Mouse (Mus musculus): Measurements from ENCODE around the gene Scd2. TPM values are rescaled to one million over a fixed set of nuclear protein-coding genes. Genes with fewer than 3 reads are reported as not detected.
A peak's percentile ranks its signal among the peaks of the same experiment; 100 is the strongest.
"Not testable (repeated sequence)": the region's sequence is repeated elsewhere in the genome, so short reads cannot be mapped to it uniquely, and the experiment has no call there.

The Scd2 gene
- polyA plus RNA-seq, 1 experiment from 2014 or later = 224 TPM

DNA sequence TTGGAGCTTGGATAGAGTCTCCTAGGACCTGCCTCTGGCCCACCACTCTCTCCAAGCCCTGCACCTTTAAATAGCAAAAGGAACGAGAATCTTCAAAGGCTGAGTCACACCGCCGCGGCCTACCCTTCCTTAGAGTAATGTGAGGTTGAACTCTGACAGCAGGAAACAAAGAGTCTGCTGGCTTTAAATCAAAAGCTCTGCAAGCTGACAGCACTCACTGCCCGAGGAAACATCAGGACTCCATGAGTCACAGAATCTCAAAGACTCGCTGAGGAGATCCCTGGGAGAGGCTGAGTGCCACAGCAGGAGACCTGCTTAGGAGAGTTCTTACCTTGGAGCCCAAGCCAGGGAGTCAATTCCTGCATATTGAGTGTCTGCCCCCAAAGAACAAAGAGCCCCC, 12.7 kb upstream of the Scd2 start:
- Histone ChIP-seq H3K27ac (replicated peaks; ENCODE audit: low read depth, low read length) (peak overlapping the region; percentile 77), H3K4me2 (ENCODE audit: low read depth, low read length) (no peak overlapping the region), H3K36me3 (ENCODE audit: control insufficient read depth, insufficient read depth, low read length) (no peaks in the 10 kb centered on the region), H3K4me1 (ENCODE audit: control insufficient read depth, insufficient read depth, low read length) (peaks cover 42% of the 10 kb centered on the region), H3K4me3 (ENCODE audit: low read depth, low read length) (no peak overlapping the region), H3K9ac (ENCODE audit: low read depth, low read length) (peak overlapping the region; percentile 15; the same call in 1 of the 2 replicates), H3K27me3 (replicated peaks; ENCODE audit: control insufficient read depth, insufficient read depth, low read length) (no peaks in the 10 kb centered on the region), H3K9me3 (ENCODE audit: control insufficient read depth, low read length) (no peaks in the 10 kb centered on the region)
- ATAC-seq (ENCODE audit: low read depth) = no peak
- 5% methylated on average over 6 of the region's 6 CpGs for WGBS
- DNase-seq (ENCODE audit: low spot score) = peak; percentile 88

DNA sequence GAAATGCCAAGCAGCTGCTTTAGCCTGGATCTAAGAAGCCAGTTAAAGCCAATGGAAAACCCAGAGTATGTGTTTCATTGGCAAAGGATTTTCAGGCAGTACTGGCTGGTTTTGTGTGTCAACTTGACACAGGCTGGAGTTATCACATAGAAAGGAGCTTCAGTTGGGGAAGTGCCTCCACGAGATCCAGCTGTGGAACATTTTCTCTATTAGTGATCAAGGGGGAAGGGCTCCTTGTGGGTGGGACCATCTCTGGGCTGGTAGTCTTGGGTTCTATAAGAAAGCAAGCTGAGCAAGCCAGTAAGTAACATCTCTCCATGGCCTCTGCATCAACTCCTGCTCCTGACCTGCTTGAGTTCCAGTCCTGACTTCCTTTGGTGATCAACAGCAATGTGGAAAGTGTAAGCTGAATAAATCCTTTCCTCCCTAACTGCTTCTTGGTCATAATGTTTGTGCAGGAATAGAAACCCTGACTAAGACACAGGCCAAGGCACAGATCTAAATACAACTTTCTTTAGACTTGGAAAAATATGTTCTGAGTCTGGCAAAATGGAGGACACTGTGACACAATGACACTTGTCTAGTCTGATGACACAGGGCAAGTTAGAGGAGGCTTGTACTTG, 11.5 kb upstream of the Scd2 start:
- H3K27me3 ChIP-seq (replicated peaks; ENCODE audit: control insufficient read depth, insufficient read depth, low read length); H3K36me3 ChIP-seq (ENCODE audit: control insufficient read depth, insufficient read depth, low read length); ATAC-seq (ENCODE audit: low read depth); H3K9me3 ChIP-seq (ENCODE audit: control insufficient read depth, low read length); H3K4me3 ChIP-seq (ENCODE audit: low read depth, low read length); H3K4me2 ChIP-seq (ENCODE audit: low read depth, low read length); H3K9ac ChIP-seq (ENCODE audit: low read depth, low read length): not testable (repeated sequence)
- DNase-seq (ENCODE audit: low spot score) = peak; percentile 39
- Histone ChIP-seq H3K27ac (replicated peaks; ENCODE audit: low read depth, low read length) (peak overlapping the region; percentile 77), H3K4me1 (ENCODE audit: control insufficient read depth, insufficient read depth, low read length) (peaks cover 42% of the 10 kb centered on the region)
- 11% methylated on average over 1 of the region's 1 CpGs for WGBS

DNA sequence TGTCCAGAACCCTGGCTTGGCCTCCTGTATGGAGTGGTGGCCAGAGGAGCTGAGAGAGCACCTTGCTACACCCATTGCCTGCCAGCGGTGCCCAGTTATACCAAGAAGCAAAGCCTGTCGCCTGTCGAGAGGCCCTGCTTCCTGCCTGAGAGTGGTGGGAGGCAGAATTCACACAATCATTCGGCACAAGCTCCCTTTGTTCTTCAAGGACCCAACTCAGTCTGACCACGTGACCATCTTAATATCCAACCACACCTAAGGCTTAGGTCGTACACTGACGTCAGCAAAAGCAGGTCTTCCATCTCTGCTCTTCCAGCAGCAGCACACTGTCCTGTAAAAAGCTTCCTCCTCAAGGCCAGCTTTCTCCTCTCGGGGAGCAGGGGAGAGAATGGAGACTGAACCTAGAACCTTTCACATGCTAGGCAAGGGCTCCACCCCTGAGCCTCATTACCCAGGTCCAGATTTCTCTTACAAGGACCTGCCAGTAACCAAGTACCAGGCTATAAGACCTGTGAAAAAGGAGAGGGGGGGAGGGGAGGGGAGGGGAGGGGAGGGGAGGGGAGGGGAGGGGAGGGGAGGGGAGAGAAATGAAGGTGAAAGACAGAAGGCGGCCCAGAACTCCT, 10.8 kb upstream of the Scd2 start:
- Histone ChIP-seq H3K36me3 (ENCODE audit: control insufficient read depth, insufficient read depth, low read length) (no peaks in the 10 kb centered on the region), H3K4me1 (ENCODE audit: control insufficient read depth, insufficient read depth, low read length) (peaks cover 42% of the 10 kb centered on the region), H3K27me3 (replicated peaks; ENCODE audit: control insufficient read depth, insufficient read depth, low read length) (no peaks in the 10 kb centered on the region), H3K9me3 (ENCODE audit: control insufficient read depth, low read length) (no peaks in the 10 kb centered on the region), H3K9ac (ENCODE audit: low read depth, low read length) (no peak overlapping the region), H3K27ac (replicated peaks; ENCODE audit: low read depth, low read length) (peak overlapping the region; percentile 74), H3K4me2 (ENCODE audit: low read depth, low read length) (no peak overlapping the region), H3K4me3 (ENCODE audit: low read depth, low read length) (no peak overlapping the region)
- ATAC-seq (ENCODE audit: low read depth) (no peak), DNase-seq (ENCODE audit: low spot score) (no peak)
- WGBS = 36% methylated on average over 9 of the region's 9 CpGs

DNA sequence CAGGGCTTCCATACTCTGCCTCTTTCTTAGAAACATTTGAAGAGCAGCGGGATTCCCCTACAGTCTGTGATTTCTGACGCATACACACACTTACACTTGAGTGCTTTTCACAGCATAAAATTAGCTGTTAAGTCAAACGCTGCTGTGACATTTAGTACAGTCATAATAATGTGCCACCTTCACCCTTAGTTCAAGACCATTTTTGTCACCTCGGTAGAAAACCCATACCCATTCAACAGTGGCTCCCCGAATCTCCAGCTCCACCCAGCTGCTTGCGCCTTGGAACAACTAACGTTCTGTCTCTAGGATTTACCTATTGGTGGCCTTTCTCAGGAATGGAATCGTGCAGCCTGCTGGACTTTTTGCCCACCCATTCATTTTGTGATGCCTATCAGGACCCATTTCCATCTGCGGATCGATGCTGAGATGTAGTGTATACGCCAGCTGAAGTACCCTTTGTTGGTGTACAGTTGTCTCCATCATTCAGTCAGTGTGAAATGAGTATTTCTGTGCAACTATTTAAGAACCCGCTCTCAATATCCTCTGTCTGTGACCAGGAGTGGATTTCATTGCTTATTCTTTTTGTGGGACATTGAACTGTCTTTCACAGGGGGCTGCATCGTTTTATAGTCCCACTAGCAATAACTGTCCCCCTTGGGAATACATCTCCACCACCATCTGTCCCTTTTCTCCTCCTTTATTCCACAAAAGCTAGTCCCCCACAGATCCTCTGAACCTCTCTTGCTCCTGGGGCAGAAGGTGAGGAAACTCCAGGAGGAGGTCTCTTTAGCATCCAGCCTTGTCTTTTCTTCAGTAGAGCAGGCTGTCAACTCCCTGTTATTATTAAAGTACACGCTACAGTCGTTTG, 10.1 kb upstream of the Scd2 start:
- DNase-seq (ENCODE audit: low spot score) = no peak
- Histone ChIP-seq H3K36me3 (ENCODE audit: control insufficient read depth, insufficient read depth, low read length) (no peaks in the 10 kb centered on the region), H3K4me3 (ENCODE audit: low read depth, low read length) (peak overlapping the region; percentile 45), H3K9ac (ENCODE audit: low read depth, low read length) (peak overlapping the region; percentile 67), H3K4me1 (ENCODE audit: control insufficient read depth, insufficient read depth, low read length) (peaks cover 42% of the 10 kb centered on the region), H3K4me2 (ENCODE audit: low read depth, low read length) (peak overlapping the region; percentile 88), H3K9me3 (ENCODE audit: control insufficient read depth, low read length) (no peaks in the 10 kb centered on the region), H3K27me3 (replicated peaks; ENCODE audit: control insufficient read depth, insufficient read depth, low read length) (no peaks in the 10 kb centered on the region), H3K27ac (replicated peaks; ENCODE audit: low read depth, low read length) (peak overlapping the region; percentile 96)
- 32% methylated on average over 15 of the region's 15 CpGs for WGBS
- ATAC-seq (ENCODE audit: low read depth) = no peak

DNA sequence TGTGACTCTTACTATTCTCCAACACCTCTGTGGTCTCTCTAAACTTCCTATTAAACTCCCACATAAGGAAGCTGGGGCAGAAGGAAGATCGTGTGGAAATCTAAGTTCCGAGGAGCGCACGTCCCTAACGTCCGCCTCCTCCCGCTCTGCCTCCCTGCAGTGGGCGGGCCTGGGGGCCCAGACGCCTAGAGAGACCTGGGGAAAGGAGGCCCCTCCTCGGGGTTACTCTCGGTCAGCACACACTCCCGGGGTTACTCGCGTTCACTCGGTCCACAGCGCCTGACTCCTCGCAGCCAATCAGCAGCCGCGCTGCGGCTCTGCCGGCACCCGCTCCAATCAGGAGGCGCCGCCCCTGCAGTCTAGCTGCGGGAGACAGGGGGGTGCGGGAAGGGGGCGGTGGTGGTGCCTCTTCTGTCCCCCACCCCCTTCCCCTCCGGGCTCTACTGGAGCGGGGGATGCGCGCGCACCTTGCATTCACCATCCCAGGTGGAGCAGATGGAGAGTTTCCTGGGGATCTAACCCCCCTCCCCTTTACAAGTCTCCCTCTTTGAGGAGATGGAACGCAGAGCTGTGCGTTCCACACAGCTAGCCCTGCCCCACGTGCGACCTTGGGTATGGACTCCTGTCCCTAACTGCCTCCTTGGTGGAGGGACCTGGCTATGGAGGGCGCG, 9.3 kb upstream of the Scd2 start:
- Histone ChIP-seq H3K27me3 (replicated peaks; ENCODE audit: control insufficient read depth, insufficient read depth, low read length) (no peaks in the 10 kb centered on the region), H3K36me3 (ENCODE audit: control insufficient read depth, insufficient read depth, low read length) (no peaks in the 10 kb centered on the region), H3K9me3 (ENCODE audit: control insufficient read depth, low read length) (no peaks in the 10 kb centered on the region), H3K9ac (ENCODE audit: low read depth, low read length) (peak overlapping the region; percentile 67), H3K27ac (replicated peaks; ENCODE audit: low read depth, low read length) (peak overlapping the region; percentile 96), H3K4me3 (ENCODE audit: low read depth, low read length) (peak overlapping the region; percentile 45), H3K4me2 (ENCODE audit: low read depth, low read length) (peak overlapping the region; percentile 88), H3K4me1 (ENCODE audit: control insufficient read depth, insufficient read depth, low read length) (peaks cover 42% of the 10 kb centered on the region)
- under 1% methylated on average over 34 of the region's 38 CpGs for WGBS
- peak; percentile 99 for DNase-seq (ENCODE audit: low spot score)
- ATAC-seq (ENCODE audit: low read depth) = peak; percentile 99

DNA sequence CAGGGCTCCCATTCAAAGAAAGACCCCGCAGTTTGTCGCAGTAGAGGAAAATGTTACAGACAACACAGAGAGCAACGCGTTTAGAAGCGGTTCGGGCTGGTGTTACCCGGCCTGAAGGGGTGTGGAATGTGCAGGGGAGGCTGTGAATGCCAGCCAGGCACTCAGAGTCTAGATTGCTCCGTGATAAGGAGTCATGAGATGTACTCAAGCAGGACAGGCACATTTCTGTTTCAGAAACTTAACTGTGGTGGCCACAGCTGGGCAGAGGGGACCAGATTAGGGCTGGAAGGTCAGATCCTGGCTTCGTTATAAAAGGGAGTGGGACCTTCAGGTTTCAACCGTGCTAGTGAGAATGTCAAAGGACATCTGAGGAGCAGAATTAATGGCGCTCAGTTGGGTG, 8.8 kb upstream of the Scd2 start:
- H3K4me2 ChIP-seq (ENCODE audit: low read depth, low read length) = peak overlapping the region; percentile 88
- H3K36me3 ChIP-seq (ENCODE audit: control insufficient read depth, insufficient read depth, low read length) = no peaks in the 10 kb centered on the region
- peak overlapping the region; percentile 67 for H3K9ac ChIP-seq (ENCODE audit: low read depth, low read length)
- ATAC-seq (ENCODE audit: low read depth) (peak; percentile 34), DNase-seq (ENCODE audit: low spot score) (peak; percentile 80)
- no peaks in the 10 kb centered on the region for H3K9me3 ChIP-seq (ENCODE audit: control insufficient read depth, low read length)
- 1% methylated on average over 11 of the region's 11 CpGs for whole genome bisulfite sequencing
- peak overlapping the region; percentile 45 for H3K4me3 ChIP-seq (ENCODE audit: low read depth, low read length)
- peak overlapping the region; percentile 96 for H3K27ac ChIP-seq (replicated peaks; ENCODE audit: low read depth, low read length)
- no peaks in the 10 kb centered on the region for H3K27me3 ChIP-seq (replicated peaks; ENCODE audit: control insufficient read depth, insufficient read depth, low read length)
- peaks cover 42% of the 10 kb centered on the region for H3K4me1 ChIP-seq (ENCODE audit: control insufficient read depth, insufficient read depth, low read length)

DNA sequence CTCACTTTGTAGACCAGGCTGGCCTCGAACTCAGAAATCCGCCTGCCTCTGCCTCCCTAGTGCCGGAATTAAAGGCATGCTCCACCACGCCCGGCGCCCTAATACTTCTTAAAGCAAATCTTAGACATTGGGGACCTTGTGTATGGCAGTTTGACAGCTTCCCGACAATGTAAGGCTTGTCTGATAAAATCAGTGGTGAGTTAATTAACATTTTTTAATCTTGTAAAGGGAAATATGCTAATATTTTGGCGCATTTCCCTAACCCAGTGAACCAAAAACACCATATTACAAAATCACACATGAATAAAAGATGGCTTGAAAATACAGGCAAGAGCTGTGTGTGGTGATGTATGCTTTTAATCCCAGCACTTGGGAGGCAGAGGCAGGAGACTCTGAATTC, 7.9 kb upstream of the Scd2 start:
- Histone ChIP-seq H3K27ac (replicated peaks; ENCODE audit: low read depth, low read length) (no peak overlapping the region), H3K9me3 (ENCODE audit: control insufficient read depth, low read length) (no peaks in the 10 kb centered on the region), H3K27me3 (replicated peaks; ENCODE audit: control insufficient read depth, insufficient read depth, low read length) (no peaks in the 10 kb centered on the region), H3K4me2 (ENCODE audit: low read depth, low read length) (no peak overlapping the region), H3K9ac (ENCODE audit: low read depth, low read length) (no peak overlapping the region), H3K4me3 (ENCODE audit: low read depth, low read length) (no peak overlapping the region), H3K36me3 (ENCODE audit: control insufficient read depth, insufficient read depth, low read length) (no peaks in the 10 kb centered on the region), H3K4me1 (ENCODE audit: control insufficient read depth, insufficient read depth, low read length) (peaks cover 37% of the 10 kb centered on the region)
- no peak for ATAC-seq (ENCODE audit: low read depth)
- DNase-seq (ENCODE audit: low spot score) = no peak
- WGBS = 92% methylated on average over 8 of the region's 8 CpGs

DNA sequence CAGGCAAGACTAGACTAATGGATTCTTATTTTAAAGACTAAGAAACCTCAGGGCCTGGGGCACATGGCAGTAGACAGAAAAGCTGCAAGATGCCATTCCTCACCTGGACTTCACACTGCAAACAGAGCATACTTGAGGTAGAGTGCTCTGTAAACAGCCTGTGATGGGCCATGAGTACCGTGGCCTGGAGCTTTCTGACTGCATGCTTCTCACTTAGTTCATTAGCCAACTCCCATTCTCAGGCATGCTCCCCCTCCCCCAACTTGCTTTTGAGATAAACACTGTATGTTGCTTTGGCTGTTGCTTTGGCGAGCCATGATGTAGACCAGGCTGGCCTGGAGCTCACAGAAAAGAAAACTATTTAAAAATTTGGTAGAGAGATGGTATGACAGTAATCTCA, 7.4 kb upstream of the Scd2 start:
- Histone ChIP-seq H3K9ac (ENCODE audit: low read depth, low read length) (no peak overlapping the region), H3K36me3 (ENCODE audit: control insufficient read depth, insufficient read depth, low read length) (no peaks in the 10 kb centered on the region), H3K4me1 (ENCODE audit: control insufficient read depth, insufficient read depth, low read length) (peaks cover 31% of the 10 kb centered on the region), H3K4me2 (ENCODE audit: low read depth, low read length) (no peak overlapping the region), H3K9me3 (ENCODE audit: control insufficient read depth, low read length) (no peaks in the 10 kb centered on the region), H3K27ac (replicated peaks; ENCODE audit: low read depth, low read length) (no peak overlapping the region), H3K4me3 (ENCODE audit: low read depth, low read length) (no peak overlapping the region), H3K27me3 (replicated peaks; ENCODE audit: control insufficient read depth, insufficient read depth, low read length) (no peaks in the 10 kb centered on the region)
- WGBS = 54% methylated on average over 2 of the region's 2 CpGs
- no peak for DNase-seq (ENCODE audit: low spot score)
- no peak for ATAC-seq (ENCODE audit: low read depth)

Data from embryonic facial prominence, embryonic 14.5 days (tissue).